Mouse (Mus musculus) MEL (cell line): Measurements from ENCODE around the gene Fscn1. TPM values are rescaled to one million over a fixed set of nuclear protein-coding genes. Genes with fewer than 3 reads are reported as not detected.

Experiments used
- DNase-seq: peaks from one replicate; pipeline ENCODE4 v3.0.0; 2011; ENCODE audit warnings: low read depth, low spot score
- H3K27ac ChIP-seq: 2 replicates; pipeline ENCODE4 v1.5.1; 2012; ENCODE audit warnings: low read depth, mild to moderate bottlenecking, control low read depth, low read length, moderate library complexity; ENCODE audit not compliant: control insufficient read depth
- H3K27me3 ChIP-seq, 2 experiments: fragments of 150-350 bp in 1 of 2; sonication (generic) in 1 of 2; 2 replicates each; pipeline ENCODE4 v1.6.1; 2012; ENCODE audit warnings: low read length in 2 of 2, mild to moderate bottlenecking in 2 of 2, improper control_type of control experiment in 1 of 2, moderate library complexity in 1 of 2; ENCODE audit not compliant: insufficient read depth in 2 of 2, control insufficient read depth in 1 of 2
- H3K36me3 ChIP-seq, 2 experiments: 2 replicates each; pipeline ENCODE4 v1.6.1; 2012 to 2014; ENCODE audit warnings: low read length in 2 of 2, improper control_type of control experiment in 1 of 2, inconsistent platforms in 1 of 2, mild to moderate bottlenecking in 1 of 2; ENCODE audit not compliant: insufficient read depth in 2 of 2, control insufficient read depth in 1 of 2
- H3K4me1 ChIP-seq, 2 experiments: fragments of 150-350 bp in 1 of 2; sonication (generic) in 1 of 2; 2 replicates each; pipeline ENCODE4 v1.6.1; 2012; ENCODE audit warnings: low read length in 2 of 2, improper control_type of control experiment in 1 of 2, mild to moderate bottlenecking in 1 of 2; ENCODE audit not compliant: insufficient read depth in 2 of 2, control insufficient read depth in 1 of 2
- H3K4me3 ChIP-seq, 2 experiments: fragments of 150-350 bp in 1 of 2; sonication (generic) in 1 of 2; 2 replicates each; pipeline ENCODE4 v1.5.1; 2012; ENCODE audit warnings: low read depth in 2 of 2, low read length in 2 of 2, mild to moderate bottlenecking in 2 of 2, moderate library complexity in 2 of 2, control low read depth in 1 of 2, improper control_type of control experiment in 1 of 2; ENCODE audit not compliant: control insufficient read depth in 1 of 2, insufficient read depth in 1 of 2
- H3K79me2 ChIP-seq: 2 replicates; pipeline ENCODE4 v1.6.1; 2012; ENCODE audit warnings: mild to moderate bottlenecking, low read length, moderate library complexity; ENCODE audit not compliant: control insufficient read depth, poor library complexity, insufficient read depth
- H3K9ac ChIP-seq: 2 replicates; pipeline ENCODE4 v1.6.1; 2012; ENCODE audit warnings: low read depth, mild to moderate bottlenecking, control low read depth, low read length, moderate library complexity; ENCODE audit not compliant: control insufficient read depth, poor library complexity, severe bottlenecking
- H3K9me3 ChIP-seq: fragments of 150-350 bp; sonication (generic); replicated peaks from 2 replicates; pipeline ENCODE4 v1.6.1; 2012; ENCODE audit warnings: mild to moderate bottlenecking, low read length, improper control_type of control experiment, moderate library complexity; ENCODE audit not compliant: insufficient read depth
- BHLHE40 ChIP-seq: IDR thresholded peaks from 2 replicates; pipeline ENCODE4 v1.6.1; 2012; ENCODE audit warnings: low read depth, mild to moderate bottlenecking, inconsistent platforms, low read length, improper control_type of control experiment, borderline replicate concordance
- CHD2 ChIP-seq: IDR thresholded peaks from 2 replicates; pipeline ENCODE4 v1.6.1; 2011; ENCODE audit warnings: low read length, improper control_type of control experiment
- E2F4 ChIP-seq: IDR thresholded peaks from 2 replicates; pipeline ENCODE4 v1.6.1; 2011; ENCODE audit warnings: low read depth, low read length, improper control_type of control experiment, borderline replicate concordance
- EP300 ChIP-seq, 2 experiments: IDR thresholded peaks; 2 replicates each; pipeline ENCODE4 v1.6.1; 2011; ENCODE audit warnings: improper control_type of control experiment in 2 of 2, low read length in 2 of 2, low read depth in 1 of 2, mild to moderate bottlenecking in 1 of 2
- ETS1 ChIP-seq: IDR thresholded peaks from 2 replicates; pipeline ENCODE4 v1.6.1; 2012; ENCODE audit warnings: low read depth, mild to moderate bottlenecking, inconsistent platforms, low read length, improper control_type of control experiment, moderate library complexity
- GATA1 ChIP-seq: IDR thresholded peaks from 2 replicates; pipeline ENCODE4 v1.6.1; 2011; ENCODE audit warnings: low read depth, low read length, improper control_type of control experiment
- KAT2A ChIP-seq: conservative IDR thresholded peaks from 2 replicates; pipeline ENCODE4 v1.6.1; 2012; ENCODE audit warnings: low read depth, low read length, improper control_type of control experiment, inconsistent platforms
- MXI1 ChIP-seq: IDR thresholded peaks from 2 replicates; pipeline ENCODE4 v1.6.1; 2011; ENCODE audit warnings: mild to moderate bottlenecking, low read depth, low read length, improper control_type of control experiment
- MYB ChIP-seq: IDR thresholded peaks from 2 replicates; pipeline ENCODE4 v1.6.1; 2011; ENCODE audit warnings: mild to moderate bottlenecking, low read depth, low read length, improper control_type of control experiment
- NELFE ChIP-seq: IDR thresholded peaks from 2 replicates; pipeline ENCODE4 v1.6.1; 2011; ENCODE audit warnings: low read depth, low read length, improper control_type of control experiment
- NRF1 ChIP-seq: IDR thresholded peaks from 2 replicates; pipeline ENCODE4 v1.6.1; 2014; ENCODE audit warnings: low read depth, mild to moderate bottlenecking, inconsistent platforms, low read length, improper control_type of control experiment, moderate library complexity; ENCODE audit not compliant: poor library complexity, insufficient read depth, severe bottlenecking
- POLR2A ChIP-seq, 2 experiments: IDR thresholded peaks; 2 replicates each; pipeline ENCODE4 v1.6.1; 2011 to 2012; ENCODE audit warnings: low read length in 2 of 2, mild to moderate bottlenecking in 2 of 2, control low read depth in 1 of 2, improper control_type of control experiment in 1 of 2, low read depth in 1 of 2, moderate library complexity in 1 of 2; ENCODE audit not compliant: control insufficient read depth in 1 of 2, insufficient read depth in 1 of 2, poor library complexity in 1 of 2
- POLR2AphosphoS2 ChIP-seq: IDR thresholded peaks from 2 replicates; pipeline ENCODE4 v1.6.1; 2011; ENCODE audit warnings: low read length, improper control_type of control experiment
- RCOR1 ChIP-seq: IDR thresholded peaks from 2 replicates; pipeline ENCODE4 v1.6.1; 2012; ENCODE audit warnings: low read depth, mild to moderate bottlenecking, inconsistent platforms, low read length, improper control_type of control experiment
- TAL1 ChIP-seq: IDR thresholded peaks from 2 replicates; pipeline ENCODE4 v1.6.1; 2012; ENCODE audit warnings: mild to moderate bottlenecking, inconsistent platforms, low read length, moderate library complexity, mixed read lengths
- TBP ChIP-seq: IDR thresholded peaks from 2 replicates; pipeline ENCODE4 v1.8.0; 2011; ENCODE audit warnings: low read depth, low read length, improper control_type of control experiment
- UBTF ChIP-seq: IDR thresholded peaks from 2 replicates; pipeline ENCODE4 v1.6.1; 2012; ENCODE audit warnings: low read depth, mild to moderate bottlenecking, inconsistent platforms, low read length, improper control_type of control experiment, moderate library complexity, borderline replicate concordance; ENCODE audit not compliant: insufficient read depth
- USF1 ChIP-seq: IDR thresholded peaks from 2 replicates; pipeline ENCODE4 v1.6.1; 2014; ENCODE audit warnings: low read depth, mild to moderate bottlenecking, inconsistent platforms, low read length, improper control_type of control experiment, moderate library complexity
- ZC3H11A ChIP-seq: IDR thresholded peaks from 2 replicates; pipeline ENCODE4 v1.6.1; 2012; ENCODE audit warnings: low read depth, mild to moderate bottlenecking, inconsistent platforms, low read length, improper control_type of control experiment
- ZMIZ1 ChIP-seq: IDR thresholded peaks from 2 replicates; pipeline ENCODE4 v1.6.1; 2012; ENCODE audit warnings: low read depth, mild to moderate bottlenecking, inconsistent platforms, low read length, improper control_type of control experiment, moderate library complexity
- ZNF384 ChIP-seq: IDR thresholded peaks from 2 replicates; pipeline ENCODE4 v1.6.1; 2012; ENCODE audit warnings: low read depth, mild to moderate bottlenecking, inconsistent platforms, low read length, improper control_type of control experiment
- polyA plus RNA-seq, 2 experiments: library from polyadenylated mRNA; stranded (reverse) in 1 of 2; unstranded in 1 of 2; fragments of >175 nt in 1 of 2; fragments of >200 nt in 1 of 2; gene quantifications; 2 replicates each; pipeline versions ENCODE4 v1.2.1 to v1.2.4; 2012; ENCODE audit warnings: low replicate concordance in 2 of 2, low read depth in 1 of 2; ENCODE audit not compliant: insufficient read length in 2 of 2, insufficient read depth in 1 of 2, missing spikeins in 1 of 2
- total RNA-seq: library from RNA; depleted of rRNA; stranded (reverse); fragments of 300-350 nt; gene quantifications from 2 replicates; pipeline ENCODE4 v1.2.3, GENCODE M21; 2012

Gene Fscn1
- total and polyA plus RNA-seq, 3 experiments: not detected

DNA sequence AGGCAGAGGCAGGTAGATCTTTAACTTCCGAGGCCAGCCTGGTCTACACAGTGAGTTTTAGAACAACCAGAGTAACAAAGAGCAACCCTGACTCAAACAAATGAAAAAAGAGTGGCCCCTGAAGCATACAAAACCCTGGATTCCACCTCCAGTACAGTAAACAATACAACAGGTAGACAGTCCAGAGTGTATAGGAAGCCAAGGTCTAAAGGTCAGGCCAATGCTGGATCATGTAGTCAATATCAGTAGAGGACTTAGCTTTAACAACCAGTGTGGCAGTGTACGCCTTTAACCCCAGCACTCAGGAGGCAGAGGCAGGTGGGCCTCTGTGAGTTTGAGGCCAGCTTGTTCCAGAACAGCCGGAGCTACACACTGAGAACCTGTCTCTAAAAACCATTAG is 47.8 kb upstream of the Fscn1 start:
- Histone ChIP-seq H3K4me1 (peaks cover 11 to 40% of the 10 kb centered on the region in 2 experiments), H3K4me3 (no peak overlapping the region), H3K27me3 (no peaks in the 10 kb centered on the region), H3K79me2 (peaks cover 2% of the 10 kb centered on the region; the same call in 1 of the 2 replicates)
- DNase-seq: no peak
- TF ChIP-seq RCOR1 (no peak), KAT2A (no peak), ETS1 (no peak), UBTF (no peak), EP300 (IDR thresholded peaks at IDR 0.05; ENCODE audit: low read depth in 1 of 2, low read length in 2 of 2) (no peak), MXI1 (no peak), MYB (no peak), POLR2A (IDR thresholded peaks at IDR 0.05; ENCODE audit: control insufficient read depth in 1 of 2, insufficient read depth in 1 of 2, low read depth in 1 of 2, low read length in 2 of 2, poor library complexity in 1 of 2) (no peak), E2F4 (no peak), POLR2AphosphoS2 (no peak), TBP (no peak), ZMIZ1 (no peak), ZC3H11A (no peak), NELFE (no peak), GATA1 (no peak), TAL1 (no peak), USF1 (no peak)
- TF ChIP-seq, all 39 proteins: peak for 0
- H3K9me3 ChIP-seq: no peaks in the 10 kb centered on the region
- no peak overlapping the region for H3K27ac ChIP-seq
- H3K36me3 ChIP-seq: peaks cover 0 to 28% of the 10 kb centered on the region in 2 experiments; a peak in 2 of 4 replicates
- no peak overlapping the region for H3K9ac ChIP-seq

DNA sequence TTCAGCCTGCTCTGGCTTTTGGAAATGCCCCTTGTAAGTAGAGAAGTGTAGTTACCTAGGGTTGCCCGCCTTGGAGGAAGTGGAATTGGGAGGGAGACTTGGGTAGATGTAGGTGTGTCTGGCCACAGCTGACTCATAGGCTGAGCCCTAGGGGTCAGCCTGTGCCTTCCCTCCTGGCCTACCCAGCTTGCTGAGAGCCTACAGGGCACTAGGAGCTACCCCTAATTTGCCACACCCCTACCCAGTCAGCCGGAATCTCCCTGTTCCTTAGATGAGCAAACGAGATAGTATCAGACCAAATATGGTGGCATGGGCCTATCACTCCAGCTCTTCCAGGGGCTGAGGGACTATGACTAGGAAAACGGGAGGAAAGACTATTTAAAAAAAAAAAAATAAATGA is 47.4 kb upstream of the Fscn1 start:
- DNase-seq: no peak
- Histone ChIP-seq H3K36me3 (peaks cover 0 to 25% of the 10 kb centered on the region in 2 experiments; a peak in 2 of 4 replicates), H3K27me3 (no peaks in the 10 kb centered on the region), H3K4me3 (no peak overlapping the region), H3K4me1 (peaks cover 11 to 36% of the 10 kb centered on the region in 2 experiments), H3K79me2 (peaks cover 2% of the 10 kb centered on the region; the same call in 1 of the 2 replicates), H3K27ac (no peak overlapping the region)
- TF ChIP-seq NELFE: no peak
- no peak for TF ChIP-seq EP300 (IDR thresholded peaks at IDR 0.05; ENCODE audit: low read depth in 1 of 2, low read length in 2 of 2)
- no peak for TF ChIP-seq ZMIZ1
- 0 out of 2 replicates have a peak, but pooled peaks have one; percentile 28 for TF ChIP-seq GATA1
- no peak for TF ChIP-seq ZNF384
- TF ChIP-seq CHD2: no peak
- no peak for TF ChIP-seq BHLHE40
- TF ChIP-seq NRF1: no peak
- TF ChIP-seq, all 39 proteins: peak for 1
- H3K9me3 ChIP-seq: no peaks in the 10 kb centered on the region
- no peak overlapping the region for H3K9ac ChIP-seq
